Mouse (Mus musculus) cerebral cortex, adult 2 months (tissue): ENCODE data around the gene Mia3.

Experiments
- WGBS: fragments of 180-500 bp; shearing (Covaris S2); methylation state at CpG from one replicate; pipeline ENCODE4 v1.1.7; 2018; 5-methylcytosine and 5-hydroxymethylcytosine counted together

Gene Mia3

DNA sequence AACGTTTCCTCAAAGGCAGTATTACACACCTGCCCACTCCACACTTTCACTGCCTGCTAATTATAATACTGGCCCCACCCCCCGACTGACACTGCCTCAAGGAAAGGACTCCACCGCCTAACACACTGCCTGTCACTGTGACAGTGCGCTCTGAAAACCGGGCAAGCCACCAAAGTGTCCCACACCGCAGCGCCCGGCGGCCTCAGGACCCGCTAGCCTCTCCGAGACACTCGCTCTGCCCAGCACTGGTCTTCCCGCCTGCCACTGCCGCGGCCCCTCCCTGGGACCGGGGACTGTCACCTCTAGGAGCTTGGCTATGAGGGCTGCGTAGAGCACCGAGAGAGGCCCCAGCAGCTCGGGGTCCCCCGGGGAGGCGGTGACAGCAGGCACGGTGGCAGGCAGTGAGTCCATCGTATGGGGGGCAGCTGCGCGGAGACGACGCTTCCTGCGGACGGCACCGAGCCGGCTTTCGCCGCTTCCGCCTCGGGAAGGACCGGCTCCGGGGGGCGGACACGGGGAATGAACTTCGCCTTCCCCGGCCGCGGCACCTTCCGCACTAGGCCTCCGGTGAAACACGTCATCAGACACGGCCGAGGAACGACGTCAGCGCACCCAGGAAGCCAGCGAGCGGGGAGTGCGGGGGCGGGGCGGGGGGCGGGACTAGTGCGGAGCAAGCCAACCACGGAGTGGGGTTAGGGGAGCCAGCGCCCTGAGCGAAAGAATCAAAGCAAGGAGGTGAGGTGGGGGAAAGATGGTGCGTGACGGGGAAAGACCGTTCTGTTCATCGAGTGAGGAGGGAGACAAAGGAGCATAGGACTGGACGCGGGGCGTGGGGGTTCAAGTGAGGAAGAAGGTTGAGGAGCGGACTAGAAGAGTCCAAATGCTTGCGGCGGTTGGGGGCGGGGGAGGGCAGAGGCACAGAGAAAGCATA lies 24.2 kb downstream of the Mia3 start:
- 1% methylated on average over 71 of the region's 72 CpGs for WGBS

DNA sequence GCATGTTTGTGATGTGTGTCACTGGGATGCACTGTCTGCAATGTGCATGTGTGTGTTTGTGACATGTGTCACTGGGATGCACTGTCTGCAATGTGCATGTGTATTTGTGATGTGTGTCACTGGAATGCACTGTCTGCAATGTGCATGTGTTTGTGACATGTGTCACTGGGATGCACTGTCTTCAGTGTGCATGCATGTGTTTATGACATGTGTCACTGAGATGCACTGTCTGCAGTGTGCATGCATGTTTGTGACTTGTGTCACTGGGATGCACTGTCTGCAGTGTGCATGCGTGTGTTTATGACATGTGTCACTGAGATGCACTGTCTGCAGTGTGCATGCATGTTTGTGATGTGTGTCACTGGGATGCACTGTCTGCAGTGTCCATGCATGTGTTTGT lies 26.5 kb downstream of the Mia3 start:
- 97% methylated on average over 1 of the region's 1 CpGs for WGBS

DNA sequence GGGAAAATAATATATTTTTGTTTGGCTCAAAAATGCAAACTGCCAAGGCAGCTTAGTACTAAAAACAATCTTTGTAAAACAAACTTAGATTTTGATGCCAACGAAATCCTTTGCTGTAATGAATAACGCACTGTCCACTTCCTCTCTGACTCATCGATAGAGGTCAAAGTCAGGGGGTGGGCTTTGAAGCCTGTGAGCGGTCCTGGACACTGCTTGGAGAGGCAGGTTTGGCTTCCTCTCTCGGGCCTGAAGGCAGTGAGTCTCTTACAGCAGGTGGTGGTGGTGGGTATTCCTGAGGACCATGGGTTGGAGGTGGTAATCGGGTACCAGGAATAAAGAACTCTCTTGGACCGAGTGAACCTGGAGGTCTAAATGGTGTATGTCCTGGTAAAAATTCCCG lies 42.2 kb downstream of the Mia3 start:
- WGBS = 80% methylated on average over 8 of the region's 8 CpGs

DNA sequence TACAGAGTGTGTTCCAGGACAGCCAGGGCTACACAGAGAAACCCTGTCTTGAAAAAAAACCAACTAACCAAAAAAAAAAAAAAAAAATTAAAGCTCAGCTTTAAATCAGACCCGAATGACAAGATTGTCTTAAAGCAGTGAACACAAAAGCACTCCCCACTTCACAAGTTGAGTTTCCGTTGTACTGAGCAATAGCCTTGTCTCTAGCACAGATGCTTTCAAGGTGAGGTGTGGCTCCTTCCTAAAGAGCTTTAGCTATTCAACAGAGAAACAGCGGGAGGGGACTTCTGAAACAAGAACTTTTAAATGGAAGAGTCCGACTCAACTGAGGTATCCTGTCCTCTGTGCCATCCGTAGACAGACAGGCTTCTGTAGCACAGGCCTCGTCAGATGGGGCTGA lies 44.9 kb downstream of the Mia3 start:
- WGBS = 95% methylated on average over 6 of the region's 6 CpGs

DNA sequence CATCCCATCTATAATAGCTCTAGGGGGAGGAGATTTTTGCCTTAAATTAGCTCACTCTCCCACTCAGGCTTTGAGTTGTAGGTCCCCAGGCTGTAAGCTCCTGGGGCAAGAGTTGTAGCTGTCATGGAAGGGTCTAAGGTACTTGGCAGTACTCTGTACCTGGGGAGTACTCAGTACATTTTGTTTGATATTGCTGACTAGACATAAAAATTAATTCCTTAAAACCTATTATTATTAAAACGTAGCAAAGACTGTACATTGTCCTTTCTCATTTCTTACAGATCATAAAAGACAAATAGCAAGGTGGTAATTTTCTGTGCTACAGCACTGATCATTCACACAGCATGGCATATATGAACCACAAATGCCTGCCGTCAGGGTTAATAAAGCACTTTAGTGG lies 45.4 kb downstream of the Mia3 start:
- WGBS = 98% methylated on average over 2 of the region's 2 CpGs

DNA sequence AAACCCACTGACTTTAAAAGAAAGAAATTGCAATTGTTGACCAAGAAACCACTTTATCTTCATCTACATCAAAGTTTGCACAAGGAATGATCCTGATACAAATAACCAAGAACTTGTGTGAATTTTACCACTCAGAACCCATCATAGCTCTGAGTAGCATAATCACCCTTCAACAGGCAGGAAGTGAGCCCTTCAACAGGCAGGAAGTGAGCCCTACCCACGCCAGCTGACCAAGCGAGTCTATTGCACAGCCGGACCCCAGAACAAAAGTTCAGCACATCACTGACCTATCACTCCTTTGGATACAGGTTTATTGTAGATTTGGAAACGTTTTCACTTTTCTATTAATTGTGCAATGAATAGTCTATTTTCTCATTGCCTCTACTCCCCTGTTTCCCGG lies 46.9 kb downstream of the Mia3 start:
- 91% methylated on average over 5 of the region's 5 CpGs for WGBS

DNA sequence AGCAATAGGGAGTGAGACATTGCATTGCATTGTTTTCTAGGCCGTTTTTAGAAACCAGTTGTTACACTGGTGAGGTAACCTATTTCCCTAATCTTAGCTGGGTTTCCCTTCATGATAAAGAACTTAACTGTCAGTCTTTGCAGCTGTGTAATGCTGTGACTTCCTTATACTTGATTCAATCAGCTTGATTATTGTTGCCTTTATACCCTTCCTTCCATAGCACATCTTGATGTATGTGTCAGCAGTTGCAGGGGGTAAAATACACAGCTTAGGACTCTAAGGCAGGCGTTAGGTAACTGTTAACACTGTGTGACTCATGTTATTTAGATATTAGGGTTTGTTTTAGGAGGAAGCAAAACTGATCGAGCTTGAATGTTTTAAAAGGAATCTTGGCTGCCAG lies 48.6 kb downstream of the Mia3 start:
- 58% methylated on average over 3 of the region's 3 CpGs for WGBS

DNA sequence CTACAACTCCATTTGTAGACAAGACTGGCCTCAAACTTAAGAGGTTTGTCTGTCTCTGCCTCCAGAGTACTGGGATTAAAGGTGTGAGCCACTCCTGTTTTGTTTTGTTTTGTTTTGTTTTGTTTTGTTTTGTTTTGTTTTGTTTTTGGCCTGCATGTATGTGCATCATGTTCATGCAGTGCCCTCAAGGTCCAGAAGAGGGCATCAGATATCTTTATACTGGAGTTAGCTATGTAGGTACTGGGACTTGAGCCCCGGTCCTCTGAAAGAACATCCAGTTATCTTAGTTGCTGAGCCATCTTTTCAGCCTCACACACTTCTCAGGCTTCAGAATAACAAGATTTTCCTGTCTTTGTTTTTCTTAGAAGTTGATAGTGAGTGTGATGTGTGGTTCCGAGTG lies 53.6 kb downstream of the Mia3 start:
- WGBS = 81% methylated on average over 2 of the region's 2 CpGs

DNA sequence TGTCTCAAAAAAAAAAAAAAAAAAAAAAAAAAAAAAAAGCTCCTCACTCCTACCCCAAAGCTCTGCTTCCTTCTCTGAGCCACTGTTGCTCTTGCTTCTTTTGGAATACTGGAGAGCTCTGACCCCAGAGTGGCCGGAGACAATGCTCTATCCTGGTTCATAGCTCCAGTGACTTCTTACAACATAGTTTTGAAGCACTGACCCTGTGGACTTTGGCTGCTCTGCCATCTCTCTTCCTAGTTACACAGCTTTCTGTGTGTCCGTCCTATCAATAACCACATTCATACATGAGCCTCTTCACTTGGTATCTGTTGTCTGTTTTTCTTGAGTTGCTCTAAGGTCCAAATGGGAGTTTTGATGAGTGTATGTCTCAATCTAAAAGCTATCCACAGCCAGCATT lies 57.3 kb downstream of the Mia3 start:
- 81% methylated on average over 2 of the region's 2 CpGs for WGBS

DNA sequence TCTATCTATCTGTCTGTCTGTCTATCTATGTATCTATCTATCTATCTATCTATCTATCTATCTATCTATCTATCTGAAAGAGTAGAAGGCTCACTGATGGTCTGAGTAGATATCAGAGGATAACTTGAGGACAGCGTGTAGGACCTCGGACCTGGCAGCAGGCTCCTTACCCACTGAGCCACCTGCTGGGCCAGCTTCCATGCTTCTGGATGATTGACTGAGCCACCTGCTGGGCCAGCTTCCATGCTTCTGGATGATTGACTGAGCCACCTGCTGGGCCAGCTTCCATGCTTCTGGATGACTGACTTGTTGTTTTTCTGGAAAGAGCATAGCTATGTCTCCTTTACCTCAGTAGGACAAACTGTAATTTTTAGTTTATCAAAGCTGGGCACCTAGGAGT lies 59.8 kb downstream of the Mia3 start:
- WGBS = 52% methylated on average over 2 of the region's 2 CpGs

DNA sequence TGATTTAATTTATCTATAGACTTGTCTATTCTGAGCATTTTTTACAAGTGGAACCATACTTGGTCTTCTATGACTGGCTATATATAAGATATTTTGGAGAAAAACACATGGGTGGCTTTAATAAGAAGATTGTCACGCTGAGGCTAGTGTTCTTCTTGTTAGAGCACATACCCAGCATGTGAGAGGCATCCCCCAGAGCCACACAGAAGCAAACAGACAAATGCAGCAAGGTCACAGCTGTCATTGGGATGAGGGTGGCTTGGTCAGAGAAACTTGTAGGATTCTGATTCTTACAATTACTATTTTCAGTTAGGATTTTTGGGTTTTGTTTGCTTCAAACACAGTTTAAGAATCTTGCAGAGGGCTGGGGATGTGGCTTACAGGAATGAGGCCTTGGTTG lies 60.9 kb downstream of the Mia3 start:
- 86% methylated on average over 1 of the region's 1 CpGs for WGBS

DNA sequence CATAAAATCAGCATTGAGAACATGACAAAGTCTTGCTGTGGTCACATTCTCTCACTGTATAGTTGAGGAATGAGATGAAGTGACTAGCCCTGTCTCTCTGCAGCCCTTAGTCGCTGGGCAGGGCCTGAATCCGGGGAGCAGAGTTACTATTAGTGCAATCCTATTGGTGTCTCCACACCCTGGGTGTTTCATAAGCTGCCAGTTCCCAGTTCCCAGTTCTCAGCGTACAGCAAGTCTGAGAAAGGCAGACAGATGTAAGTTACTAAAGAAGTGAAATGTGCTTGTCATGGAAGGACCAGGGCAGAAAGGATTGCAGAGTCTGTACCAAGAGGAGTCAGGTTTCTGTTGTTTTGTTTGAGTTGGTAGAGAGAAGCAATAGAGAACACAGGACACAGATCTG lies 61.8 kb downstream of the Mia3 start:
- 68% methylated on average over 3 of the region's 3 CpGs for WGBS

DNA sequence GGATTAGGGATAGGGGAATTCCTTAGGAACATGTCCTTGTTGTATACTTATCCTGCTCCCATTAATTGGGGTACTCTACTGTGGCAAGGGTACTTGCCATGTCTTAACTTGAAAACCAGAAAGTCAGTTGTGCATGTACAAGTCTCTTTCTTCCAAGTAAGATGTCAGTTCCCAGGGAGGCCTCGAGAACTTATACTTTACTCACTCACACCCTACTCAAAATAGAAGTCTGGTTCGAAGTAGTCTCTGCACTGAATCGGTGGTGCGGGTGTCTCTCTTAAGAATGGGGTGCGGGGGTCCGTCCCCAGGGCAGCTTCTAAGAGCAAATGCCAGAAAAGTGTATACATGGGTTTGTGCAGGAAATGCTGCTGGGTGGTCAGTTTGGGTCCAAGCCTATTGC lies 70.2 kb downstream of the Mia3 start:
- 87% methylated on average over 6 of the region's 6 CpGs for WGBS

DNA sequence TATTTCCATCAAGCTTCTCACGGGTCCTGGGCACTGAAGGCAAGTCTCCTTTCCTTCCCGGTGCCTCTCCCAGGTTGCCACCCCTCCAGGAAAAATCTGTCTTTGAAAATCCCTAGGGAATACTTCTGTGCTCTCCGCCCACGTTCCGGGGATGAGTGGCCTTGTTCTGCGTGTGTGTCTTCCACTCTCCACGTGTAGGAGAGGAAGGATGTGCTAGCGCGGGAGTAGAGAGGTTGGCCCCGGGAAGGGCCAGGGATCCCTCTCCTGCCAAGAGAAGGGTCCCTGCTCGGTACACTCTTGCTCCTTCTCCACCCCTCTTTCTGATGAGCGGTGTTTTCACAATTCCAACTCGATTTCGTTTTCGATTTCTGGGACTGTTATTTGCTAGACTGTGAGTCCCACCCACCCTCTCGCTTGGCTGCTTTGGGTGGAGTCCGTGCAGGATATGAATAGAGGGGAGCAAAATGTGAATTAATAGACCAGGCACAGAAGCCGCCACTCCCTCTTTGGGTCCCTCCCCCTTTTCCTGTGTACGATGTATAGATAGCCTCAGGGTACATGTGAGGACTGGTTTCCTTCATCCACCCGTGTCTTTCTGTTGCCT lies 71.4 kb downstream of the Mia3 start:
- WGBS = under 1% methylated on average over 20 of the region's 20 CpGs

DNA sequence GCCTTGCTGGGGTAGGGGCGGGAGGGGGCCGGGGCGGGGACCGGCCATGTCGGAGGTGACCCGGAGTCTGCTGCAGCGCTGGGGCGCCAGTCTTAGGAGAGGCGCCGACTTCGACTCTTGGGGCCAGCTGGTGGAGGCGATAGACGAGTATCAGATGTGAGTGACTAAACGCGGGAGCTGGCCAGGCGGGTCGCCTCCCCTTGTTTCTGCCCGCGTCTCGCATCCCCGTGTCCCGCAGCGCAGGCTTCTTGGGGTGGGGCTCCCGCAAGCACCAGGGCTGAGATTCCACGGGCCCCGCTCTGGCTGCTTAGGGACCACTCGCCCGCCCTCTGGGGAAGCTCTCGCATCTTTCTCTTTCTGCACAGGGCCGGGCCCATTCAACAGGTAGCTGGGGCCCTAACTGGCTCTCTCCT lies 71.9 kb downstream of the Mia3 start:
- WGBS = 1% methylated on average over 30 of the region's 30 CpGs

DNA sequence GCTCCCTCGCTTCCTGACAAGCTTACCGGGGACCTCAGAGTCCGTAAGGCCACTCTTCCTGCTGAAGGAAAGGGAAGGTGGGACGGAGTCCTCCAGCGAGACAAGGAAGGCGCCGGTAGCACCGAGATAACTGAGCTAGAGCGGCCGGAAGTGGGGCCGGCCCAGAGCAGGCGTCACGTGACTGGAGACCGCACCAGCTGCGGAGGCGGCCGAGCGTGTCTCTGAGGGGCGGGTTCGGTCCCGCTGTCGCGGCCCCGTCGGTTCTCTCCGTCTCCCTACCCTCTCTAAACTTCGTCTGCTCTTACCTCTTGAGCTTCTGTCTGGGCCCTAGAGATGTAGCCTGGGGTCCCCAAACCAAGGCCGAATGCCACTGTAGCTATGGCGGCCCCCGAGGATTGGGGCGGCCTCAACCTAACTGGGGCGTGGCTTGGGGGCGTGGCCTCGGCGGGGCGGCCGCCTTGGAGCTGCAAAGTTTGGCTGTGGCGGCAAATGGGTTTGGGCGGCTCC lies 72.4 kb downstream of the Mia3 start, which contains the start of gene Brox:
Brox (minus strand) TSS at position 393 of the 507 bp plus-strand sequence.
- under 1% methylated on average over 39 of the region's 39 CpGs for WGBS

DNA sequence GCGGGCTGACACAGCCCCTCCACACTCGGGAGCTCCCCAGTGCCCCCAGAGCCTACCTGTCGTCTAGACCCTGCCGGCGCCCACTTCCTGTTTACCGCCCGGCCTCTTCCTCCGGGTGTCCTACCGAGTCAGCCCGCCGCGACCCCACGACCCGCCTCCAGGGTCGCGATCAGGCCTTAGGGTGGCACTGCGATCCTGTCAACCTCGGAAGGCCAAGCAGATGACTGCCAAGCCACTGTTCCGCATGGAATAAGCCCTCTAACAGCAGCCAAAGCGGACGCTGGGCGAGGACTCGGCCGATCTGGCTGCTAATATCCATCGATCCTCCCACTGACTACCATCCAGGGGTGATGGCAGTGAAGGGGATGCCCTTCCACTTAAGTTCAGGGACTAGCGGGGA lies 72.9 kb downstream of the Mia3 start, which contains the start of gene Aida:
Aida (plus strand) TSS at position 126 of the 400 bp plus-strand sequence.
- WGBS = under 1% methylated on average over 26 of the region's 26 CpGs

DNA sequence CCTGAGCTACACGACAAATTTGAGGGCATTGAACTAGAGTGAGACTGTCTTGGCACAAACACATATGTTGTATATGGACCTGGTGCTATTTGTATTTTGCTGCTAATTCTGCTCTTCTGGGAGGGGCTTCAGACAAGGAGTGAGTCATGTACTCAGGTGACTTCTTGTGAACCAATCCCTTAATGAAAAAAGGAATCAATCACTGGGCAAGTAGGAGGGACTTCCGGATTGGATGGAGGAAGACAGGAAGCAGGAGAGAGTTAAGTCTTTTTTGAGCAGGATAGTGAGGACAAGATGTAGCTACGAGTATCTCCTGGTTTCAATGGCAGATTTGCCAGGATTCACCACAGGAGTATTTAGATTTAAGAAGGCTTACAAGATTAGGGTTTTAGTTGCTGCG lies 79.8 kb downstream of the Mia3 start:
- WGBS = 92% methylated on average over 4 of the region's 4 CpGs

DNA sequence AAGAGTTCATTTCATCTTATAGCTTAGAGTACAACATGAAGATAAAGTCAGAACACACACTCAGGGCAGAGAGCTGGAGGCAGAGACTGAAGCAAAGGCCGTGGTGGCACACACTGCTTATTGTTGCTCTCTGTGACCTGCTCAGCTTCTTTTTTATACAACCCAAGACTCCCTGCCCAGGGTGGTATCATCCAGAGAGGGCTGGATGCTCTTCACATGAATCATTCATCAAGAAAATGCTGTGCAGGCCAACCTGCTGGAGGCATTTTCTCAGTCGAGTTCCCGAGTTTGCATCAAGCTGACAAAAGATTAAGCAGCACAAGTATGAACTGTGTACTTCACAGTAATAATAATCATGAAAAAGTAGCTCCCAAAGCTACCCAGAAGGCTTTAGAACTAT lies 81.0 kb downstream of the Mia3 start:
- WGBS = 80% methylated on average over 3 of the region's 3 CpGs
